Mouse (Mus musculus): ENCODE measurements around the gene Cluh.

GRCm38 (mm10) chr11:74671013-74671412 lies 21.7 kb downstream of the Cluh start:
- TF ChIP-seq CTCF (IDR thresholded peaks at IDR 0.05; ENCODE audit: borderline replicate concordance, control insufficient read depth, extremely low read depth, insufficient read depth, low read length, poor library complexity) (no peak), POLR2A (IDR thresholded peaks at IDR 0.05; ENCODE audit: control insufficient read depth, extremely low read depth, insufficient read depth, low read length, poor library complexity) (no peak)

Data from thymus, adult 2 months (tissue).